Mouse (Mus musculus) thymus, adult 2 months (tissue): ENCODE results near the gene Wwox.

Experiments used
- CTCF ChIP-seq: fragments of 200-500 bp; IDR thresholded peaks from 2 replicates; pipeline ENCODE4 v1.5.1; 2012; ENCODE audit warnings: mild to moderate bottlenecking, control low read depth, low read length, moderate library complexity, borderline replicate concordance; ENCODE audit not compliant: control insufficient read depth, poor library complexity, insufficient read depth; ENCODE audit errors: extremely low read depth
- POLR2A ChIP-seq: fragments of 200-500 bp; IDR thresholded peaks from 2 replicates; pipeline ENCODE4 v1.6.1; 2012; ENCODE audit warnings: mild to moderate bottlenecking, low read length, control low read depth, moderate library complexity; ENCODE audit not compliant: control insufficient read depth, poor library complexity, insufficient read depth; ENCODE audit errors: extremely low read depth

- TF ChIP-seq POLR2A (no peak), CTCF (no peak)
These were observed 226.1 kb downstream of the Wwox start for GRCm38 (mm10) chr8:114665521-114665920.
